Mouse (Mus musculus) retina, embryonic 14.5 days (tissue): ENCODE results near the gene Gm10282.

Source experiments
- DNase-seq: peaks from one replicate; pipeline ENCODE4 v3.0.0-alpha.2; 2015; ENCODE audit warnings: low spot score

Gene Gm10282

GRCm38 (mm10) chr8:72295679-72296078 is 9.4 kb downstream of the Gm10282 start:
- DNase-seq, result no peak

GRCm38 (mm10) chr8:72295125-72295524 is 9.9 kb downstream of the Gm10282 start:
- no peak for DNase-seq

- no peak for DNase-seq
Observed at GRCm38 (mm10) chr8:72293309-72293708, 11.8 kb downstream of the Gm10282 start.

GRCm38 (mm10) chr8:72291104-72291503 is 14.0 kb downstream of the Gm10282 start:
- DNase-seq, result no peak

GRCm38 (mm10) chr8:72289051-72289450 is 16.0 kb downstream of the Gm10282 start:
- DNase-seq, result no peak

GRCm38 (mm10) chr8:72285285-72285684 is 19.8 kb downstream of the Gm10282 start:
- no peak for DNase-seq

- no peak for DNase-seq
Observed at GRCm38 (mm10) chr8:72281634-72282033, 23.4 kb downstream of the Gm10282 start.

- no peak for DNase-seq
Observed at GRCm38 (mm10) chr8:72279151-72279550, 25.9 kb downstream of the Gm10282 start.

- DNase-seq, result no peak
Observed at GRCm38 (mm10) chr8:72277244-72277643, 27.8 kb downstream of the Gm10282 start.

- no peak for DNase-seq
Observed at GRCm38 (mm10) chr8:72273807-72274206, 31.3 kb downstream of the Gm10282 start.

GRCm38 (mm10) chr8:72273111-72273770 is 31.8 kb downstream of the Gm10282 start:
- DNase-seq, result no peak

GRCm38 (mm10) chr8:72272361-72272760 is 32.7 kb downstream of the Gm10282 start:
- peak; percentile 56 for DNase-seq

- no peak for DNase-seq
Observed at GRCm38 (mm10) chr8:72271691-72272090, 33.4 kb downstream of the Gm10282 start.

GRCm38 (mm10) chr8:72271051-72271660 is 33.9 kb downstream of the Gm10282 start:
- no peak for DNase-seq

GRCm38 (mm10) chr8:72270606-72271005 is 34.5 kb downstream of the Gm10282 start:
- DNase-seq, result no peak

GRCm38 (mm10) chr8:72268356-72268755 is 36.7 kb downstream of the Gm10282 start:
- no peak for DNase-seq

- no peak for DNase-seq
Observed at GRCm38 (mm10) chr8:72267106-72267505, 38.0 kb downstream of the Gm10282 start.

GRCm38 (mm10) chr8:72266671-72267070 is 38.4 kb downstream of the Gm10282 start:
- no peak for DNase-seq

GRCm38 (mm10) chr8:72265342-72265741 is 39.7 kb downstream of the Gm10282 start:
- no peak for DNase-seq

- no peak for DNase-seq
Observed at GRCm38 (mm10) chr8:72263451-72263850, 41.6 kb downstream of the Gm10282 start.

- DNase-seq, result no peak
Observed at GRCm38 (mm10) chr8:72262756-72263155, 42.3 kb downstream of the Gm10282 start.

GRCm38 (mm10) chr8:72261872-72262271 is 43.2 kb downstream of the Gm10282 start:
- no peak for DNase-seq

GRCm38 (mm10) chr8:72261431-72261830 is 43.6 kb downstream of the Gm10282 start:
- DNase-seq, result no peak

GRCm38 (mm10) chr8:72261019-72261418 is 44.0 kb downstream of the Gm10282 start:
- peak; percentile 86 for DNase-seq
